Mouse (Mus musculus) A20 (cell line): ENCODE results near the gene Slc6a15.

Experiments used
- DNase-seq: peaks from one replicate; pipeline ENCODE4 v3.0.0-alpha.2; 2011; ENCODE audit warnings: low read depth, low spot score

The Slc6a15 gene

DNA sequence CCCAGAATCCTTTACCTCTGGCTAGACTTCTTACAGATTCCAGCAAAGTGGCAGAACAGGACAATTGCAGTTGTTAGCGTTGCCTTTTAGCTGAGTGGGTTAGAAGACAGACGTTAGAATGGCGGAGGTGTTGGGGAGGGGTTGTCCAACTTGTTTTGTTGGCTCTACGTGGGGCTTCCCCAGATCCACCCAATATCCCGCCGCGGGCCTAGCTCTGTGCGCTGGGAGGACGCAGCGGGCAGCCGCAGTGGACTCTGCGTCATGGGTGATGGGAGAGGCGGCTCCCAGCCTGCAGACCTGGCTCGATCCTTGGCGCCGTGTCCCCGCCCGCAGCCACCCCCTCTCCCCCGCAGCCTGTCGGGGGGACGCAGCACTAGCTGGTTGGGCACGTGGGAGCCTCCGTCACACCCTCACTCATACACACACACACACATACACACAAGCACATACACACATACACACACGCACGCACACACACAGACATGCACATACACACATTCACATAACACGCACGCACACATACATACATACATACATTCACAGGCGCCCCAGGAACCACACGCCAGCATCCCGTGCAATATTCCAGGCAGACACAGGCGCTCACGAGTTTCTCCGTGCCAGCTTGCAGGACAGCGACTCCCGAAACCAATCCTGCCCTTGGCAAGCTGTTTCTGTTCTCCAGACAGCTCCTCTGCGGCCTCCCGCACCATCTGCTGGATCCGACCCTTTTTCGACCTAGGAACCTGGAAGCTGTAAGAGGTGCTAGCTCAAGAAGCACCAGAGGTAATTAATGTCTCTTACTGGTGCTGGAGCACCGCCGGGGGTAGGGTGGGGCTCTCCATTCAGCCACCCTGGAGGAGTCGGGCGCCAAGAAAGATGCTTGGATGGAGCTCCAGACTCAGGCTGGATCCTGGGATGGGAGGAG, at the start of gene Slc6a15:
Gene Slc6a15, plus strand, starts transcription at position 413 of the 925 bp plus-strand sequence.
- no peak for DNase-seq

DNA sequence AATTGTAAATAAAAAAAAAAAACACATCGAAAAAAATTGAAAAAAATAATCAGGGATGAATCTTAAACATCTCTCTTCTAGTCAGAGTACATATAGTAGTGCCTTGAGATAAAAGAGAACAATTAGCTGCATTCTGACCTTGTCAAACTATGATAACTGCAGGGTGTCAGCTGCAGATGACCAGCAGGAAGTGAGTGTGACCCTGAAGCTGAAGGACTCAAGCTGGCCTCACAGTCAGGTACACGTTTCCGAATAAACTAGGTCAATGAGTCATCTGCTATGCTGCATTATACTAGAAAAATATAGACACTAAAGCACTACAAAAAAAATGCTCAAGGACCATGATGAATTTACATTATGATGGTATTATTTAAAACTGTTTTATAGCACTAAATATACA, 45.6 kb upstream of the Slc6a15 start:
- no peak for DNase-seq

DNA sequence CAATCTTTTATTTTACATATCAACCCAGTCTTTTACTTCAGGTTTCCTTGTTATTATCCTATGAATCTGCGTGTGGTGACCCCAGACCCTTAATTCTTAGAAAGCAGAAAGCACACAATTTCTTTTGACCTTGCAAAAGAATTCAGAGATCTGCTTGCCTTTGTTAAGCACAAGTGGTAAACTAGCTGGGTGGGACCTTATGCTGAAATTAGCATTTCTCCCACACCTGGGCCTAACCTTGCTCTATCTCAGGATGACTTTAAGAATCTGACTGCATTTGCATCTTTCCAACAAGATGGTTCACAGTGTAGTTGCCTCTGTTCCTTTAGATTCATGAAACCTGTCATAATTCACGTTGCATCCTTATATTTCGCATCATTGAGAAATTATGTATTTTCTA, 44.2 kb upstream of the Slc6a15 start:
- no peak for DNase-seq

DNA sequence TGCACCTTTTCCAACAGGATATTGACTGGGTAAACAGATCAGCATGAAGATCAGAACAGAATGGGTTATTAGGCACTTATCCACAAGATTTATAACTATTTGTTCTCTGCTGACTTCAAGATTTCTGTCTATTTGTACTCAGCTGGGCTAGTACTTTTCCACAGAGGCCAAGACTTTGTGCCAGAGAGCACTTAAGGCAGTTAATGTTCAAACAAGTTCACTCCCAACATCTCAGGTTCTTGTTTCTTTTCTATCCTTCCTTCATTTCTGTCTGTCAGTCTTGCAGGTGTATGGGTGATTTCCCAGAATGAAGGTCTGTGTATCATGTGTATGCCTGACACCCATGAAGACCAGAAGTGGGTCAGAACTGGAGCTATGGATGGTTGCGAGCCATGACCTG, 33.3 kb upstream of the Slc6a15 start:
- DNase-seq, result no peak

DNA sequence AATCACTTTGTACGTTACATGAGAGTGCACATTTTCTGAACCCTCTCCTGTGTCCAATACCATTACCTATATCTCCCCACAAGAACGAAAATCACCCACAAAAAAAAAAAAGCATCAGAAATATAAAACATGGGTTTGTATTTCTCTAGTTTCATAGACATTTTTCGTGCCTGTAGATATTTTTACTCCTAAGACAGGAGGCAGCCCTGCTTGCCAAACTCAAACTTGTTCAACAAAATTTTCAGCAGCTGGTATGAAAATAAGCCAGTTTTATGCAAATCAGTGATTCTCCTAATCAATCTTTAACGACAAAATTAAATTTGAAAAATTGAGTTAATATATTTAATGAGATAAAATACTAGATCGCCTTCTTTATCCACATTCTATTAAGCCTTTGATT, 27.7 kb upstream of the Slc6a15 start:
- no peak for DNase-seq

DNA sequence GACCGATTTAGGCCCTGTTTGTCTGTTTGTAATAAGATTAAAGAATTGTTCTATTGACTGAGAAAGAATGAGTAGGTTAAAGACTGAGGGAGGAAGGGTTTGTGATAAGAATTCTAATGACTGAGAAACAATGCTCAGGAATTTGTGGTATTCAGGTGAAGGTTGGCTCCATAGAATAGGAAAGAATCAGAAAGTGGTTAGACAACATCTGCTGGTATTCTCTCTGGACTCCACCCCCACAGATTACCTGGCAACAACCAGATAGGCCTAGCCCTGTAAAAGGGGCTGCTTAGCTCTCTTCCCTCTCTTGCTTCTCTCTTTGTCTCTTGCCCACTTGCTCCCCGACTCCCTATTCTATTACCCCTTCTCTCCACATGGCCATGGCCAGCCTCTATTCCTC, 20.8 kb upstream of the Slc6a15 start:
- DNase-seq, result no peak

DNA sequence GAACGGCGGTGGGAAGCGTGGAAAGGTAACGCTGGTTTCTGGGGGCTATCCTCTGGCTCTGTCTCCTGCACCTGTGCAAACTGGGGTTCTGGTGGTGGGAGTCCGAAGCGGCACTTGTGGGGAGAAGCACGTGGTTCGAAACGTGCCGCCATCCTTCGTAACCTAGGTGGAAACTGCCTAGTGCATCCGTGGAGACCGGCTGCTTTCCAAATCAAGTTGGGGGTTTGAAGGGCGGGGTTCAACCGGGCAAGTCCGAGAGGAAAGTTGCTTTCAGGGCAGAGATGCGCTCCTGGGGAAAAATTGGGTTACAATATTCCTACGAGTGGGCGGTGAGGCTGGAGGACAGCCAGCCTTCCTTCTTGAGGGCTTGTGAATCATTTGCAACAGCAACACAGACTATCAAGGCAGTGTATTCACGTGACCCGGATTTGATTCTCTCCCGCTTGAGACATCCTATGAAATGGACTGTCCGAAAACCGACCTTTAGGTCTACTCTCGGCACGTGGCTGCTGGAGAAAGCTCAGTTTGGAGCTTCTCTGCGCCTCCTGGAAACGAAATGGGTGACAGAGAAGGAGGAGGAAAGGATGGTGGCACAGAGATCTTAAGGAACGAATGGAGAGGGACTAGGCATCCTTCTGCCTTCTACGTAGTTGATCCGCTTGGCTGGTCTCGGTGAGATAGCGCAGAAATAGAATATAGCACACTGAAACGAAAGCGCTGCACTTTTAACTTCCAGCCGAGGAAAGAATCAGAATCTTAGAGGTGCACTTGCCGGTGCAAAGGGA, 905 bp downstream of the Slc6a15 start:
- no peak for DNase-seq

DNA sequence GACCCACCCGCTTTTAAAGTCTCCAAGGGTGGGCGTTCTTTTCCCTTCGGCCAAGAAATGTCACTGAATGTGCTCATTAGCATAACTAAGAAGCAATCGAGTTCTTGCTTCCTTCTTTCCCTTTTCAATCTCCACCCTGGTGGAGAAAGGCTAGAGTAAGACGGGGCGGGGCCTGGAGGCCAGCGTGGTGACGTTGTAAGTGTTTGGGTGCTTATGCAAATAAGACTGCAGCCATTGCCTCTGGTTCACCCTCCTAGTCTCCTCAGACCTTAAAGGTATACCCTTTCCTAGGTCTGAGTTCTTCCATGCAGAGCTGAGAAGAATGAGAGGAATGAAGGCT, 1.5 kb downstream of the Slc6a15 start:
- DNase-seq, result no peak

DNA sequence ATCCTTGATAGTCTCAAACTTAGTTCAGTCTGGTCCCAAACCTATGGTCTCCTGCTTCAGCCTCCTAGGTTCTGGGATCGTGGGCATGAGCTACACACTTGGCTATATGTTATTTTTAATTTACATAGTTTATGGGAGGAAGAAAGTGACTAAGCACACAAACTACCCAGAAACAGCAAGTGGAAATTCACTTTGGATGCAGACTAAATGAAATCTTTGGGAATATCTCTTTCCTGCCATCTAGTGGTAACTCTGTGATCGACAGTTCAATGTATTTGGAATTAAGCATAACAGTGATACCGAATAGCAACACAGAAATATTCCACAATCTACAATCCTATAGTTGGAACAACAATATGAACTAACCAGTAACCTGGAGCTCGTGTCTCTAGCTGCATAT, 34.6 kb downstream of the Slc6a15 start:
- peak; percentile 28 for DNase-seq

DNA sequence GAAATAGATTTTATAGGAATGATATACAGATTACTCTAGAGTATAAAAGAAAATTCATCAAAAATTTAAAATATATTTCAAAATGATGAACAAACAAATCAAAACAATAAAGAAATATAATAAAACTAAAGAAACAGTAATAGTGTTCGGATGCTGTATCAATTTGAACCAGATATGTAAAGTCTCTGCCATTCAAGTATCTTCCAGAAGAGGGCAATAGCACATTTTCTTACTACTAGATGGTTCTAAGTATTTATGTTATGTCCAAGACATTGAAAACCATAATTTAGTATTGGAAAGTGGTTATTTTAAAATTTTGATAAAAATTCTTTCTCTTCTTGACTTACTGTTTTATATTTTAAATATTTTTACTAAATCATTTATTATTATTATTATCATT, 60.1 kb downstream of the Slc6a15 start:
- no peak for DNase-seq

DNA sequence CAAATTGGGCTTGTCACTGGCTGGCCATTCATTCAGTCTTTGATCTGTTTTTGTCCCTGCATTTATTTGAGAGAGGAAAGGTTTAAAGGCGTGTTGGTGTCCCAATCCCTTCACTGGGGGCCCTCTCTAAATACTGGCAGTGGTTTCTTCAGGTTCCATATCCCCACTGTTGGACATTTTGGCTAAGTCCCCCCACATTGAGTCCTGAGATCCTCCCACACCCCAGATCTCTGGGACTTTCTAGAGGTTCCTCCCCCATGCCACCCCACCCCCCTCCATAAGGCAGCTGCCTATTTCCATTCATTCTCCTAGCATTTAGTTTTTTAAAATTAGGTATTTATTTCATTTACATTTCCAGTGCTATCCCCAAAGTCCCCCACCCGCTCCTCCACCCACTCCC, 75.0 kb downstream of the Slc6a15 start:
- DNase-seq, result no peak

DNA sequence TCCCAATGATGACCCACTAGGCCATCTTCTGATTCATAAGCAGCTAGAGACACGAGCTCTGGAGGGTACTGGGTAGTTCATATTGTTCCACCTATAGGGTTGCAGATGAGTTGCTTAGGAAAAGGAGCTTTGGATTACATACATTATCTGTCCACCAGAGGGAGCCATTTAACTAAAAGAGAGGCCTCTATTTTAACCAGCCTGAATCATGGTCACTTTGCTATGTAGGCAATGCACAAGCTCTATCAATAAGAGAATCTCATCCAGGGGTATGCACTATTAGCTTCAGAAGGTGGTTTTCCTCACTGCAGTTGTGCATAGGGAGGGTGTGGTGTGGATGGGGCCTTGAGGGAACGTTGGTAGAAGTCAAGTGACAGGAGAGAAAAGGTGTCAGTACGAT, 75.5 kb downstream of the Slc6a15 start:
- peak; percentile 59 for DNase-seq

DNA sequence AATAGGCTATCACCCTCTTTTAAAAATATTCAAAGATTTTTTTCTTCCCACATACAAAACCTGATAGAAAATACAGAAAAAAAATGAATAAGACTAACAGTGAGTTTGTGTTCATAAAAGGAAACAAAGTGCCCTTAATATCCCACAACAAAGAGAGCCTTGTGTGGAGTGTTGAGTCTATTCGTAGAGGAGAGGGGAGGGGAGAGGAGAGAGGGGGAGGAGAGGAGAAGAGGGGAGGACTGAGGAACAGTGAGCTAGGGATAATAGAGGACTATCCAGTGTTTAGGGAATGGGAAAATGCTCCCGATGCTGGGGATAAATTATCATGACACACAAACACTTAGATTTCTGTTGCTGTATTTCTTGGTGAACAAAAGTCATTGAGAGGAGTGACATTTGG, 80.8 kb downstream of the Slc6a15 start:
- DNase-seq, result no peak

DNA sequence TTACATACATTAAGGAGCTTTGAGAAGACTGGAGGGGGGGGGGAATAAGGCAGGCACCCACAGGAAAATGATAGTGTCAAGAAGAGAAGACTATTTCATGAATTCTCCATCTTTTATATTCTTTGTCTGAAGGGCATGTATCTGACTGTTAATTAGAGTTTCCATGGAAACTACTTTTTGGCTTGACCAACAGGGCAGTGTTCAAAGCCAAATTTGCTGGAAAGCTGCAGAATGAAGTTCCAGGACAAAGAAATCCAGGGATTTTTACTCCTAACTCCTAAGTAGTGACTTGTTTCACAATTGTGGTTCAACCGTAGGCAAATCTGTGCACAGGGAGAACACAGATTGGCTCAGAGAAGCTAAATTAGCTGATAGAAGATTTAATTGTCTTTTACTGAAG, 90.3 kb downstream of the Slc6a15 start:
- no peak for DNase-seq
